Mouse (Mus musculus): ENCODE data around the gene Sh3pxd2a.

GRCm38 (mm10) chr19:47311162-47311561, 153.0 kb downstream of the Sh3pxd2a start:
- TF ChIP-seq CTCF (IDR thresholded peaks at IDR 0.05; ENCODE audit: extremely low read depth, insufficient read depth, low read length) (no peak), POLR2A (IDR thresholded peaks at IDR 0.05; ENCODE audit: extremely low read depth, insufficient read depth, low read length) (no peak)

Measured in cortical plate, adult 2 months (tissue).